Mouse (Mus musculus): ENCODE data around the gene Cdkl2. TPM values are rescaled to one million over a fixed set of nuclear protein-coding genes. Genes with fewer than 3 reads are reported as not detected.

Gene Cdkl2
- 0.39 and 3.8 TPM in 2 replicates for total RNA-seq (2017)

DNA sequence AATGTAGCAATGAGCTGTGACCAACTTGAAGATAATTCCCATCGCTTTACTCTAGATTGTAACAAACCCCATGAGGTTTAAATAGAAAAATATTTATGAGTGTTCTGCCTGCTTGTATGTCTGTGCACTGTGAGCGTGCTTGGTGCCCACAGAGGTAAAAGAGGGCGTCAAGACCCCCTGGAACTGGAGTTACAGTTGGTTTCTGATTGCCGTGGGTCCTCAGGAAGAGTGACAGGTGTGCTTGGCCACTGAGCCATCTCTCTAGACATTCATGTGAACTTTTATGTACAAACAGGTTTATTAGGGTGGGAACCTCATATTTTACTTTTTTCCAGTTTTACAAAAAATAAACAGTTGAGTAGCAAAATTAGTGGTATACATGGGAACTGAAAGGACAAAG is at the start of gene Cdkl2:
Gene Cdkl2 (minus strand): TSS at position 101 of the 400 bp plus-strand sequence.
- ATAC-seq (replicated peaks; ENCODE audit: low read depth, poor library complexity, severe bottlenecking): no peak

DNA sequence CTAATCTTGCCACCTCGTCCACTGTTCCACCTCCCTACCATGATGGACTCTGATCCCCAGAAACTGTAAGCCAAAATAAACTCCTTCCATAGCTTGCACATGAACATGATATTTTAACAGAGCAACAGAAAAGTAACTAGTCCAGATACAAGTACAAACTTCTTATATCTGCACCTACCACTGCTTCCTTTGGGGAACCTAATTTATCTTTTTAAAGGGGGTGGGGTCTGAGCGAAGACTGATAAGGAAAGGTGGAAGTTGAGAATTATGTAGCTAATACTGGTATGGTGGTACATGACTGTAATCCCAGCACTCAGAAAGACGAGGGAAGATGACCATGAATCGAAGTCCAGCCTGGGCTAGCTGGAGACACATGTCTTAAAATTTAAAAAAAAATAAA is 43.8 kb upstream of the Cdkl2 start:
- ATAC-seq (replicated peaks; ENCODE audit: low read depth, poor library complexity, severe bottlenecking): no peak

DNA sequence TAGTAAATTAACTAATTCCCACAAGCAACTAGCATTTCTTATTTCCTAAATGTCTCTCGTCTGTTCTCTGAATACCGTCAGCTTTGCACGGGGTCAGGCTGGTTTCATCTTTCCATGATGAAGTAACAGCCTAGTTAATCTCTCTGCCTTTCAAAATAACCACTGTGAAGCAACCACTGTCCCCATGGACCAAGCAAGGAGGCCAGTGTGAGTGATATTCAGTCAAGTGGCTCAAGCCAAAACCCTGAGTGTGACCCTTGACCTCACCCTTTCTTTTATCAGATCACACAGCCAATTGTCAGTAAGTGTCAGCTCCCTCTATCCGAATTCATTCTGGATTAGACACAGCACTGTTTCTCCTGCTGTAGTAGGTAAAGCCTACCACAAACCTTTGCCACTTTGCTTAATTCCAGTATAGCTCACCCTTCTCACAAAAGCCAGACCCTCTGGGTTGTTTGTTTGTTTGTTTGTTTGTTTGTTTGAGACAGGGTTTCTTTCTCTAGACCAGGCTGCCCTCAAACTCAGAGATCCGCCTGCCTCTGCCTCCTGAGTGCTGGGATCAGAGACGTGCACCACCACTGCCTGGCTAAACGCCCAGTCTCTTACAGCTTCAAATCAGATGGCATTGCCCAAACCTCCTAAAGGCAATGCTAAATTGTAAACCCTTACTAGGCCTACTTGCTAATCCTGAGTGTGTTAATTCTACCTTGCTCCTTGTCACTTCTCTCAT is 42.3 kb upstream of the Cdkl2 start:
- ATAC-seq (replicated peaks; ENCODE audit: low read depth, poor library complexity, severe bottlenecking): no peak

DNA sequence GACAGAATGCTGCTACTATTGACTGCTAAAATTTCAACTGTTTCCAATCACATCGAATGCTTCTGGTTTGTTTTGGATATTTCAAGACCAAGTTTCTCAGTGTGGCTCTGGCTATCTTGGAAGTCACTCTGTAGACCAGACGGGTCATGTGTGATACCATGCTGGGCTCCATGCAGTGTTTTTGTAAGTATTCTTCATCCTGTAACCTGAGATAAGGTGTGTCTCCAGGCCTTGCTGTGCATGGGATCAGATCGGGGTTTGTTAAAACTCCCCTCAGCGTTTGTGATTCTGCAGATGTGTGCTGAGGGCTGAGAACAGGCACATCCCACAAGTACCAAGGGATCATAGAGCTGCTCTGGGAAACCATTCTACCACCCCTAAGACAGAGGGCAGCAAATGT is 41.6 kb upstream of the Cdkl2 start:
- no peak for ATAC-seq (replicated peaks; ENCODE audit: low read depth, poor library complexity, severe bottlenecking)

DNA sequence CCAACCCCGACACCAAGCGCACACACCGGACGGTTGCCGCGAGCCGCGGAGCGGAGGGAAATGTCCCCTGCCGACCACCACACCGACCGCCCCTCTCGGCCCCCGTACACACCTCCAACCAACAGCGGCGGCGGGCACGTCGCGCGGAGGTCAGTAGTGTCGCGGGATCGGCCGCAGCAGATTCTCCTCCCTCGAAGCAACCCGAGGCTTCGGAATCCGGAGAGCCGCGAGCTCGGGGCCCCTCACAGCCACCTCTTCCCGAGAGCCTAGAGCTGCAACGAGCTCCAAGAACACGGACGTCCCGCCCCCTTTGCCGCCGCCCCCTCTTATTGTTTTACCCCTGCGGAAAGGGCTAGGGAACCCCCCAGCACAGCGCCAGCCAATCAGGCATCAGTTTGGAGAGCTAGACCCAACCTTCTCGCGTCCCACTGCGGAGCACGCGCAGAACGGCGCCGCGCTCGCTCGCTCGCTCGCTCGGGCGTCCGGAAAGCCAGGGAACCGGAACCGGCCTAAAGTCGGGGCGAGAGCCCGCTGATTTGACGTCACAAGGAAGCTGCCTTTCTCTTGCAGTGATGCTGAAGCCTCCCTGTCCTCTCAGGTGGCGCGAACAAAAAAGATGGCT is 39.8 kb upstream of the Cdkl2 start, which contains the start of gene G3bp2:
Gene G3bp2 (minus strand): TSS at position 303 of the 622 bp plus-strand sequence.
- peak; percentile 92 for ATAC-seq (replicated peaks; ENCODE audit: low read depth, poor library complexity, severe bottlenecking)

DNA sequence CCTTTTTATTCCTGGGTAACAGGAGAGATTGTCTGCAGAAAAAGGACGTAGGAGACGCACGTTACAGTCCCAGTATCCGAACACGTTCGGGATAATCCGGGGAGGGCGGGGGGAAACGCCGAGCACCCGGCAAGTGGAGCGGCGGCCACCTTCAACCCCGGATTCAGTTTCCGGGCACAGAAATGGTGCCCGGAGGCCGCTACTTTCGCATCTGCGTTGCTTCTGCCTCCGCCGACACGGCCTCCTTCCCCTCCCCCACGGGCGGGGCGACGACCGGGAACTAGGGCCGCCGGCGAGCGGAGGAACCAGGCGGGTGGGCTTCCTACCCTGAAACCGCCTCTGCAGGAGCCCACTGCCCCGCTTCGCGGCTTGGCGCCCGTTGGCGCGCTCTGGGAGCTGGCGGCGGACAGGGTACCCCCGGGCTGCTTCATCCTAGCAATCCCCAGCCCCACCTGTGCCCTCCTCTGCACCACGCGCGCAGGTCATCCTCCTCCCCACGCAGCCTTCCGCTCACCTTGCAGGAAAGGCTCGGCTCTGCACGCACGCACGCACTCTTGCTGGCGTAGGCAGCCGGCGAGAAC is 39.2 kb upstream of the Cdkl2 start:
- peak; percentile 22; the same call in 1 of the 2 replicates for ATAC-seq (replicated peaks; ENCODE audit: low read depth, poor library complexity, severe bottlenecking)

DNA sequence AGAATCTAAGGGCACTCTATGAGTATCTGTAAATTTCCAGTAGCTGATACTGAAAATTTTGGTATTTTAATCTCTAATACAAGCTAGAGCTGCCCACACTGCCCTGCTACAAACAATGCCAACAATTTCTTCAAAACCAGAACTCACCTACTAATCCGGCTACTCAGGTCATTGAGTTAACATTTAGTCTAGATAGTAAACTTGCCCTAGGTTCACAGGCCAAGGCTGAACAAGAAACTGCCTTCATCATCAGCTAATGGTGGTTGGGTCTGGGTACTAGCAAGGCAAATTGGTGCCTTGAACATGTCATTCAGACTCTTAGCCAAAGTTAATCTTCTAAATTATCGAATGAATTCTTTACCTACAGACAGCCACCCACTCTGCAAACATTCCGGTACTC is 37.6 kb upstream of the Cdkl2 start:
- ATAC-seq (replicated peaks; ENCODE audit: low read depth, poor library complexity, severe bottlenecking): no peak

DNA sequence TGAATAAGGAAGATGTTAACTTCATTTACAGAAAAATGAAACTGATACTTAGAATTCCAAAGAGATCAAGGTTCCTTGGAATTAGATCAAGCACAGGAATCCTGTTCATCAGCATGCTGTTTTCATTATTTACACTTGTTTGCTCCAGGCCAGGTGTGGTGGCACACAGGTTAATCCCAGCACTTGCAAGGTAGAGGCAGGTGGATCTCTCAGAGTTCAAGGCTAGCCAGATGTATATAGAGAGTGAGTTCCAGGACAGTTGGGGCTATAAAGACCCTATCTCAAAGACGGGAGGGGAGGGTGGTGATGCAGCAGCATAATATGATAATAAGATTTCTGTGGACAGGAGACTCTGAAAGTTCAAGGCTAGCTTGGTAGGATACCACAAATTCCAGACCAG is 36.7 kb upstream of the Cdkl2 start:
- no peak for ATAC-seq (replicated peaks; ENCODE audit: low read depth, poor library complexity, severe bottlenecking)

DNA sequence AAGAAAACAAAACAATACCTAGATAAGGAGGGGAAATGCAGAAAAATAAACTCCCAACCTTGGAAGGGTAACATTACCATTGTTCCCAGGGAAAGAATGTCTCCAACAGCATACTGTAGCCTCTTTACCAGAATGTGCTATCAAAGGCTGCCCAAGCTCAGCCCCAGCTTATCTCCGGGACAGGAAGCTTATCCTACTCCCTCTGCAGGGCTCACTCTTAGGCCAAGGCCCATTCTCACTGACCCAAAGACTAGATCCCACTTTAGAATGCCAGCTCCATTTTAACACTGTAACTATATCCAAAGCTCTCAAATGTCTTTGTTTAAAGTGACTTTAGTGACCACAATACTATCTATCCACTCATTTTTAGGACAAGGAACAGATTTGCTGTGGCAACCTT is 35.6 kb upstream of the Cdkl2 start:
- no peak for ATAC-seq (replicated peaks; ENCODE audit: low read depth, poor library complexity, severe bottlenecking)

DNA sequence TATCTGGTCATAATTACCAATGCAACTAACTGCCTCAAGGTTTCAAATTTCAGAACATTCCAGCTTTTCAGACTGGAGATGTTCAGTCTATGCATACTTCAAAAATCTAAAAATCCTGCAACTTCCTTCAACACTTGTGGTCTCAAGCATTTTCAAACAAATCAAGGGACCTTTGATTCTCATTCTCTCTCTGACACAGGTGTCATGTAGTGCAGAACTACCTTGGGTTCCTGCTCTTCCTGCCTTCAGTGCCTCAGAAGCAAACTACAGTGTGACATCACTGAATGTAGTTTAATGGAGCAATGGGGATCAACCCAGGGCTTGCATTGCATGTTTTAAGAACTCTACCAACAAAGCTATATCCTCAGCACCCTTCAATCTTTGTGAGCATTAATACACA is 35.1 kb upstream of the Cdkl2 start:
- no peak for ATAC-seq (replicated peaks; ENCODE audit: low read depth, poor library complexity, severe bottlenecking)

DNA sequence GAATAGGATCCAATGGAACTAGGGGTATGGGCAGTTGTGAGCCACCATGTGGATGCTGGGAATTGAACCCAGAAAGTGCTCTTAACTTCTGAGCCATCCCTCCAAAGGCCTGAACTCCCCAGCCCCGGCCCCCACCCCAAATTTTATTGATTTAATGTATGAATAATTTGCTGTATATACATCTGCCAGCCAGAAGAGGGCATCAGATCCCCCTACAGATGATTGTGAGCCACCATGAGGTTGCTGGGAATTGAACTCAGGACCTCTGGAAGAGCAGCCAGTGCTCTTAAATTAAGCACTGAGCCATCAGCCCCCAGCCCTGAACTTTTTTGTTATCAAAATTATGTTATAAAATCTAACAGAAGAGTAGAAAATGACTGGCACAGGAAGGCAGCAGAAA is 32.6 kb upstream of the Cdkl2 start:
- no peak for ATAC-seq (replicated peaks; ENCODE audit: low read depth, poor library complexity, severe bottlenecking)

DNA sequence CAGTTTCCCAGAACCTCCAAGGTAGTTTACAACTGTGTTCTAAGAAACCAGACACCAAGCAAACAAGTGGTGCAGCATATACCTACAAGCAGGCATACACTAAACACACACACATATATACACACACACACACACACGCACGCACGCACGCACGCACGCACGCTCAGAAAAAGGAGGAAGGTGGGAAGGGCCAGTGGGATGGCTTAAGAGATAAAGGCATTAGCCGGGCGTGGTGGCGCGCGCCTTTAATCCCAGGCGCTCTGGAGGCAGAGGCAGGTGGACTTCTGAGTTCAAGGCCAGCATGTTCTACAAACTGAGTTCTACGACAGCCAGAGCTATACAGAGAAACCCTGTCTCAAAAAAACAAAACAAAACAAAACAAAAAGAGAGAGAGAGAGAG is 30.4 kb upstream of the Cdkl2 start:
- no peak for ATAC-seq (replicated peaks; ENCODE audit: low read depth, poor library complexity, severe bottlenecking)

DNA sequence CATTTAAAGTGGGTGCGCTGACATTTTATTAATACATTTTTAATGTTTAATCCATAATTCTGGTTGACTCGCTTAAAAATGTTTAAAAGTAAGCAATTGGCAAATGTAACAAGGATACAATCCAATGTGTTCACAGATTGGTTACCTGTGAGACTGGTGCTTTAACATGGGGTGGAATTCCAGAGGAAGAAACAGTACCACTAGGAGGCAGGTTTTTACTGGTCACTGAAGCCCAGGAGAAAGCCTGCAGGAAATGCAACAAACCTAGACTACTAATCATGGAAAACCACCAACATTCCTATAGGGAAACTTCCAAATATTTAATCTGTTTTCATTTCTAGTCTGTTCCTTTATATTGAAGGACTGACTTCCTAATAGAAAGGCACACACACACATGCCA is 19.5 kb upstream of the Cdkl2 start:
- ATAC-seq (replicated peaks; ENCODE audit: low read depth, poor library complexity, severe bottlenecking): no peak

DNA sequence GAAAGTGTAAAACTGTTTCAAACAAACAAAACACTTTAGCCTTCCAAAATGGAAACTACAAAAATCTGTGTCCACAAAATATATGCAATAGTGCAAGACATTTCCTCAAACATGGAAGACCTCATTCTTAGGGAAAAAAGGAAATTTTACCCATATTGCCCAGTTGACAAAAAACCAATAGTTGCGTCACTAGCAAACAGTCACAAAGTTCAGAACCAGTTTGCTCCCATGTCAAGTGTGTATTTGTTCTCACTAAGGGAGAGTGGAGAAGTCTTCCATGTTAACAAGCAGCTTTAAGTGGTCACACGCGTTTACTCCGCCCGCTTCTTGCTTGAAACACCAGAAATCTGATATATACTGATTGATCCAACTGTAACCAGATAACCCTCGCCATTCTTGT is 9.2 kb upstream of the Cdkl2 start:
- ATAC-seq (replicated peaks; ENCODE audit: low read depth, poor library complexity, severe bottlenecking): no peak

DNA sequence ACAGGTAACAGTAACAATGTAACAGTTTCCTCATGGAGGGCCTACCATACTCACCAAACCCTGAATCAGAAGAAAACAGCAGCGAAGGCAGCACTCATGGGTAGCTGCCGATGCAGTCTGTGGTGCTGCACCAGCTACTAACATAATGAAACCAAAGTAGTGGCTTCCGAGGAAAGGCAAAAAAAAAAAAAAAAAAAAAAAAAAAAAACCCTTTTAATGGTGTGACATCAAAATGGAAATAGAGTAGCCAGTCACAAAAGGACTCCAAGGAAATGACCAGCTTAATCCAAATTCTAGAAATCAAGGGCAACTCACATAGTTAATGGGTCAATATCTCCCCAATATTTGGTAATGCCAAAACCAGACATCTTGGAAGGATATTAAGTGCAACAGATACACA is 6.7 kb upstream of the Cdkl2 start:
- ATAC-seq (replicated peaks; ENCODE audit: low read depth, poor library complexity, severe bottlenecking): no peak

DNA sequence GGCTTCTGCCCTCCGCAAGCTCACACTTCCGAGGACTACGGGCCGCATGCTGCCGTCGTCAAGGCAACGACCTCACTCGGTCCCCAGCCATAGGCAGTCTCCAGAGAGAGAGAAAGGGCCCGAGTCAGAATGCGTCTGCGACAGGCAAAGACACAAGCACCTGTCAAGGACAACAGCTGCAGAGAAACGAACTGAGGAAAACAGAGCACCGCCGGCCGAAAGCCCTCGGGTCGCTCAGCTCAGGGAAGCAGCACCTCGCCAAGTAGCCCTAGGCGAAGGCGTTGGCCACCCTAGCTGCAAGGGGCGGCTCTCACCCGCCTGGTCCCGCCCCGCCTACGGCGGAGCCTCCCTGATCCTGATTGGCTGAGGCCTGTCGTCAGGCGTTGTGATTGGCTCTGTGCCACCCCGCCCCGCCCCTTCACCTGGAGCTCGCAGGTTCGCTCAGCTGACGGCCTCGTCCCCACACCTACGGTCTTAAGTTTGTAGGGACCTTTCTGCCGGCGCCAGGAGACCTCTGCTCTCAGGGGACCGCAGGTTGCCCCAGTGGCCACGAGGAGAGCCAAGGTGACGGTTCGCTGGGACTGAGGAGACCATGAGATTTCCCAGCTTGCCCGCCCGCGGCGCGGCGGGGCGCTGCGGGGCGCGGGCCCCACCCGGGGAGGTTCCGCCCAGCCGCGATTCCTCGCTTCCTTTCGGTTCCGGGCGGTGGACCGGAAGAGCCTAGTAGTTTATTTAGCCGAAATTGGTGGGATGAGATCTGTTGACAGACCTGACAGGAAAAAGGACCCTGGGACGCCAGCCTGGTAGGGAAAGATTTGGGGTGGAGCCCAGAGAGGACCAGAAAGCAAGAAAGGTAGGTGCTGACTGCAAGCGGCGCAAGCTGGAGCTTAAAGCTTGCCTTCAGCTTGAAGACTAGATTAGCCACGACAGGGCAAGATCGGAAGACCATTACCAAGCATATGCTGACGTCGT is 1.0 kb downstream of the Cdkl2 start:
- ATAC-seq (replicated peaks; ENCODE audit: low read depth, poor library complexity, severe bottlenecking): peak; percentile 99

DNA sequence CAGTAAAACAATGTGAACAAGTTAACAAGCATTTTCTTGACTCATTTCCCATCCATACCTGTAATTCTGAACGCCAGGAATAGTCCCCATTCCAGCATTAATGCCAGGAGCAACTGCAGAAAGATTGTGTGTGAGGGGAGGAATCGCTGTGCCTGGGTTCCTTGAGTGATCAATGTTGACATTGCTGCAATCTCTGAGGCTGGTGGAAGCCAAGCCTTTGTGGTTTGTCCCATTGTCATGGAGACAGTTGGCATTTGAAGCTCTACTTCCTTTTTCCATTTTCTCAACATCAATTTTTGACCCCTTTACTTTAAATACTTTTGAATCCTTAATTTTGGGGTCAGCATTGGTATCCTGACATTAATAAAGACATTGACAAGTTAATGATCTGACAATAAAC is 23.7 kb downstream of the Cdkl2 start:
- peak; percentile 79 for ATAC-seq (replicated peaks; ENCODE audit: low read depth, poor library complexity, severe bottlenecking)

DNA sequence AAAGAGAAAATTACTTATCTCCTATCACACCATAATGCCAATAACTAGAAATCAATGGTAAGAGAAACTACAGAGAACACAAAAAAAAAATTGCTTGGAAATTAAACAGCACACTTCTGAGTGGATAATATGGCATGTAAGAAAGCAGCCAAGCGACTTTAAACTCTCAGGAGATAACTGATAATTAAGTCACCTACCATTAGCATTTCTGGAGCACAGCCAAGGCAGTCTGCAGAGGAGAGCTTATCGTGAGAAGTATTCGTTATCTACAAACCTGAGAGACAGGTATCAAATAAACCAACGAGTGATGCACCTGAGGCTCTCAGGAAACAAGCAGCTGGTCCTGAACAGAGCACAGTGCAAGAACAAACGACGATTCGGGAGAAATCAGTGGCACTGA is 31.9 kb downstream of the Cdkl2 start:
- no peak for ATAC-seq (replicated peaks; ENCODE audit: low read depth, poor library complexity, severe bottlenecking)

DNA sequence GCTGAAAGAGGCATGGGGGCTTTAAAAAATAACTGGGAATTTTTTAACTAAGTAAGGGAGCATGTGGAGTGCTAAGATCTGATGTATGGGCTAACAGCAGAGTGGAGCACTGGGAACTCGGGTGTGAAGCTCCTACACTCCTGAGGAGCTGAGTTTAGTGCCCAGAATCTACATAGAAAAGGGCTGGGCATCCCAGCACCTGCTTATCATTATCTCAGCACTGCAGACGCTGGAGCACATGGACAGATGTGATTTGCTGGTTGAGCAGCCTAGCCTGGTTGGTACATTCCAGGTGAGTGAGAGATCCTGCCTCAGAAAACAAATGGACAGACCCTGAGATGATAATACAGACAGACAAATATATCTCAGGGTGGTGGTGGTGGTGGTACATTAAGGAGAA is 33.9 kb downstream of the Cdkl2 start:
- no peak for ATAC-seq (replicated peaks; ENCODE audit: low read depth, poor library complexity, severe bottlenecking)

DNA sequence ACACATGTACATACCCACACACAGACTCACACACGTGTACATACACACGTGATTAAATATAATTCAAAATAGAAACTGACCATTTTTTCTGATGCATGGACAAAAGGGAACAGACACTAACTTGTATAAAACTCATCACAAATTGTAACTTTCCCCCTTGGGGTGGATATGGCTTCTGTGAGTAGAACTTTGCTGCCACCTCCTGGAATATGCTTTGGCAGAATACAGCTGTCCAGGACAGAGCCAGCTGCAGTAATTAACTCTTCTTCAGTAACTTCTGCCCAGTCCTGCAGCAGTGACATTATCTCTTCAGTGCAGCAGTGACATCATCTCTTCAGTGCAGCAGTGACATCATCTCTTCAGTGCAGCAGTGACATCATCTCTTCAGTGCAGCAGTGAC is 40.7 kb downstream of the Cdkl2 start:
- ATAC-seq (replicated peaks; ENCODE audit: low read depth, poor library complexity, severe bottlenecking): peak; percentile 82
